Mouse (Mus musculus): ENCODE measurements around the gene Ret. TPM values are rescaled to one million over a fixed set of nuclear protein-coding genes. Genes with fewer than 3 reads are reported as not detected.

Ret gene
- total RNA-seq, 2 experiments from 2014 or later, result 3.4 to 4.7 TPM

GRCm38 (mm10) chr6:118126577-118126976, 70.9 kb downstream of the Ret start:
- no peak for DNase-seq (ENCODE audit: low spot score)

GRCm38 (mm10) chr6:118122767-118123166, 74.8 kb downstream of the Ret start:
- no peak for DNase-seq (ENCODE audit: low spot score)

GRCm38 (mm10) chr6:118111810-118112209, 85.7 kb downstream of the Ret start:
- no peak for DNase-seq (ENCODE audit: low spot score)

Other genes starting within 250 kb of the Ret start
- gene Rasgef1a, start 186.3 kb downstream of the Ret start, total RNA-seq (2021), result under 1 TPM; 0.09 to 0.26 TPM
- 10 to 100 TPM; 28.6 to 30.2 TPM for gene Csgalnact2, start 58.6 kb downstream of the Ret start, total RNA-seq (2021)
- 10 to 100 TPM; 24.9 to 26.3 TPM for gene Bms1, start 221.8 kb upstream of the Ret start, total RNA-seq (2021)